Mouse (Mus musculus): ENCODE measurements around the gene Mef2c.

Mef2c gene

DNA sequence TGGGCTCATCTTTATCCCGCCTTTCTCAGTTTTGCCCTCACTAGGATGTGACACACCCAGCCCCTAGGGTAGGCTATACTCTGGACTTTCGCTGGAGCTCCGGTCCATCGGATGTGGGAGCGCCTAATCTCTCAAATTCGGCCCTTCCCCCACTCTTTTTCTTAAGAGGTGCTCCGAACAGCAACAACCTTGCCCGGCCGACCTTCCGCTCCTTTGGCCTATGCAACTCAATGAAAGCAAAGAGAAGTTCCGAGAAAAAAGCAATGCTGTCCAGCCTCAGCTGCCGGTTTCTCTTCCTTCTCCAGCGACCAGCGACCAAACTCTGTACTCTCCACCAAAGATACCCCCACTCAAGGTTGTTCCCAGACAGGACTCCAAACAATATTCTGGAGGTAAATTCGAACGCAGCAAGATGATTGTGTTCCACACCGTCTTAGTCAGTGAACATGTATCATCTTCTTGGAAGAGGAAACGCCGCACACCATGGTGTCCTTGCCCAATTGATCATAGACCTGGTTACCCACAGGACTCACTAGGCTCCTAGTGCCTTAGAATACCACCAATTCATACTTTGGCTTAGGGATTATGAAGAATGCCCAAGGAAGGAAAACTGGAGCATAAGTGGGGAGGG, 209.9 kb downstream of the Mef2c start:
- DNase-seq, result no peak

DNA sequence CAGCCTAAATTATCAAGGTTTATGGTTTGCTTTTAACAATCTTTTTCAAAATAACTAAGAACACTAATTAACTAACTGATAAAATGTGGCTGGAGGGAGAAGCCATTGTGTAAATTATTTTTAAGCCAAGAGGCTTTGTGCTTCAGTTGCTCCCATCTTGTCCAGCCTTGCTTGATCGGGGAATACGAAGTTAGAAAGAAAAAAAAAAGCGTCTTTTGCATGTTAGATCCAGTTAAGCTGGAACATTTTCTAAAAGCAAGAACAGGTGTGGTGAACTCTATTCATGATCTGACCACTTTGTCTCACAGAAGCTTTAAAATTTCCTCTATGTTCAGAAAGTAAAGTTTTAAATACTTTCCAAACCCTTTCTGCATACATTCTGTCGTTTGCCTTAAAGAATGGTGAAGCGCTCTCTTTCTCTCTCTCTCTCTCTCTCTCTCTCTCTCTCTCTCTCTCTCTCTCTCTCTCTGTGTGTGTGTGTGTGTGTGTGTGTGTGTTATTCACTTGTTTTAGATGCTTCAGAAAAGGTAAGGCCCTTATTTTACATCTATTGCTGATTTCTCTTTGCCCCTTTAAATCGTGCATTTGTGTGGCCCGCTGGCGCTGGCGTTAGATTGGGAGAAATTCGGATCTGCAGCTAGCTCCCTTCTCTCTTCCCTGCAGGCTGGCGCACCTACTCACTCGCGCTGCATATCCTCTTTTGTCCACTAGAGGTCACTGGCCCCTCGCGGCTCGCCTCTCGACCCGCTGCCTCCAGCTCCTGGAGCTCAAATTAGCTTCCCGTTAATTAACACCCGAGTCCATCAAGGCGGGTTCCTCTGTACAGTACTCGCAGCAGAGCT, 210.9 kb downstream of the Mef2c start:
- peak; percentile 61 to 69 for DNase-seq

- no peak for DNase-seq
Measured at GRCm38 (mm10) chr13:83715308-83715785, 211.5 kb downstream of the Mef2c start.

- DNase-seq, result no peak
Measured at GRCm38 (mm10) chr13:83715971-83716615, 212.3 kb downstream of the Mef2c start.
